Mouse (Mus musculus) C2C12 (cell line): ENCODE results near the gene Apmap.

ENCODE experiments used
- CTCF ChIP-seq: IDR thresholded peaks from one replicate; pipeline ENCODE4 v1.5.1; 2011; ENCODE audit not compliant: control insufficient read depth, insufficient read depth, insufficient read length
- FOSL1 ChIP-seq: IDR thresholded peaks from one replicate; pipeline ENCODE4 v1.8.0; 2011; ENCODE audit warnings: mild to moderate bottlenecking, low read length; ENCODE audit not compliant: poor library complexity, insufficient read depth, severe bottlenecking
- MAX ChIP-seq: IDR thresholded peaks from one replicate; pipeline ENCODE4 v1.6.1; 2011; ENCODE audit warnings: mild to moderate bottlenecking, control low read depth
- USF1 ChIP-seq: IDR thresholded peaks from one replicate; pipeline ENCODE4 v1.6.1; 2011; ENCODE audit warnings: low read depth, mild to moderate bottlenecking, control low read depth, moderate library complexity

DNA sequence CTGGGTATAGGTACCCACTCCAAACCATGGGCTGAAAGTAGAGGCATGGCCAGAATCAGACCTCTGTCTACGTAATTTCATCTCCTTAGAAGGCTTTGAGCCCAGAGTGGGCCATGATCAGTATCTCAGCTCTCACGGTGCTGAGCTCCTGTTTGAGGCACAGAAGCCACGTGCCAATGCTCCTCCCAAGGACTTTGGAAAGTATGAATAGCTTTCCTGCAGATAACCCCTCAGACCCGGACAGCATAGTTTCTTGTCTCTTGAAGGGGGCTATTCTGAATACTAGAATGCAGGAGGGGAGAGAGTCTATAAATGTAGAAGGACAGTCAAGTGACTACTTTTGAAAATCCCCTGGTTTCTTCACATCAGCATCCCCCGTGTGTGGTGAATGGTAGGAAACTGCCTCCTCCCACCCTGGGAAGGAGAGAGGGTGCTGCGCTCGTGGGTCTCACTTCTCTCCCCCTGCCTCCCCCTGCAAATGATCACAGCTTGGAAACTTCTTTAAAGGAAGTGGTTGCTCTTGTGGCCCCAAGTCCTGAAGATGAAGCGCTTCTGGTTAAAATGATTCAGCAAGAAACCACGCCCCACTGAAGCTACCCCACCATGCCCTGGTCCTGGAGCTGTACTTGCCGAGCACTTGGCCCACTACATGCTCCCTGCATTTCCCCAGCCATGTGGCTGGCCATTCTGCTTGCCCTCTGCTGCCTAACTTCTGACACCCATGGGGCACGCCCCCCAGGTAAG lies 38.3 kb downstream of the Apmap start, which contains the start of gene Cst7:
- TF ChIP-seq CTCF (no peak), MAX (no peak), USF1 (no peak), FOSL1 (no peak)
